Mouse (Mus musculus) kidney, adult 2 months (tissue): ENCODE measurements at regions not wholly inside any gene's neighbourhood (a gene's known extent, or its start where the extent isn't known, plus 50 kb on each side); places are given as distances from the start of the nearest gene placed in this dataset.

Experiments
- CTCF ChIP-seq: fragments of 200-500 bp; conservative IDR thresholded peaks from 2 replicates; pipeline ENCODE4 v1.5.1; 2011; ENCODE audit warnings: low read depth, mild to moderate bottlenecking, control low read depth, low read length, moderate library complexity, mixed read lengths; ENCODE audit not compliant: insufficient read depth, insufficient read length
- POLR2A ChIP-seq: fragments of 200-500 bp; IDR thresholded peaks from one replicate; pipeline ENCODE4 v1.6.1; 2011; ENCODE audit warnings: low read depth, low read length, control low read depth

- TF ChIP-seq CTCF = no peak
- no peak for TF ChIP-seq POLR2A
Measured at GRCm38 (mm10) chr10:103641162-103641561, 273.6 kb downstream of the Slc6a15 start.
